Mouse (Mus musculus) C2C12 (cell line): Measurements from ENCODE around the gene Tmtc1.

ENCODE experiments used
- CEBPB ChIP-seq: IDR thresholded peaks from one replicate; pipeline ENCODE4 v1.6.1; 2011; ENCODE audit warnings: low read depth, mild to moderate bottlenecking, control low read depth, moderate library complexity
- CTCF ChIP-seq: IDR thresholded peaks from one replicate; pipeline ENCODE4 v1.5.1; 2011; ENCODE audit not compliant: control insufficient read depth, insufficient read depth, insufficient read length
- FOSL1 ChIP-seq: IDR thresholded peaks from one replicate; pipeline ENCODE4 v1.8.0; 2011; ENCODE audit warnings: mild to moderate bottlenecking, low read length; ENCODE audit not compliant: poor library complexity, insufficient read depth, severe bottlenecking
- MAX ChIP-seq: IDR thresholded peaks from one replicate; pipeline ENCODE4 v1.6.1; 2011; ENCODE audit warnings: mild to moderate bottlenecking, control low read depth
- MYOD1 ChIP-seq: IDR thresholded peaks from one replicate; pipeline ENCODE4 v1.6.1; 2011; ENCODE audit warnings: low read depth; ENCODE audit not compliant: control insufficient read depth, insufficient read length
- MYOG ChIP-seq: IDR thresholded peaks from one replicate; pipeline ENCODE4 v1.6.1; 2011; ENCODE audit not compliant: control insufficient read depth, insufficient read length; ENCODE audit errors: extremely low read depth
- USF1 ChIP-seq: IDR thresholded peaks from one replicate; pipeline ENCODE4 v1.6.1; 2011; ENCODE audit warnings: low read depth, mild to moderate bottlenecking, control low read depth, moderate library complexity

DNA sequence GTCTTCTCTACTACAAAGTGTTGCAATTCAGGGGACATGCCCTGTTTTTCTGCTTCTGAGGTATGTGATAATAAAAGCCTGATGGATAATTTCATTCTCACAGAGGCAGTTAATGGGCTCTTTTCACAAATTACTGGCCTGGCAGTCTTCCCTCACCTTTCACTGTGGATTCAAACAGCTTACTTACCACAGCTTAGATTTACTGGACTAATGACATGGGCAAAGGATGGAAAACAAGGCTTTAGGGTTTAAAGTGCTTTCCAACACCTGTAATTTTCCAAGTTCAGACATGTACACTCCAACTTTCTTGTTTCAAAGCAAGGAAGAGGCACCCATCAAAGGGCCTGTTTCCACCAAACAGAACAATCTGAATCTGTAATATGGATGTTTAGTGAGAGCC, 129.1 kb downstream of the Tmtc1 start:
- TF ChIP-seq CTCF (no peak), MAX (no peak), USF1 (no peak), CEBPB (no peak), MYOG (no peak), MYOD1 (no peak), FOSL1 (no peak)
